Mouse (Mus musculus): ENCODE measurements at regions not wholly inside any gene's neighbourhood (a gene's known extent, or its start where the extent isn't known, plus 50 kb on each side); places are given as distances from the start of the nearest gene placed in this dataset.

DNA sequence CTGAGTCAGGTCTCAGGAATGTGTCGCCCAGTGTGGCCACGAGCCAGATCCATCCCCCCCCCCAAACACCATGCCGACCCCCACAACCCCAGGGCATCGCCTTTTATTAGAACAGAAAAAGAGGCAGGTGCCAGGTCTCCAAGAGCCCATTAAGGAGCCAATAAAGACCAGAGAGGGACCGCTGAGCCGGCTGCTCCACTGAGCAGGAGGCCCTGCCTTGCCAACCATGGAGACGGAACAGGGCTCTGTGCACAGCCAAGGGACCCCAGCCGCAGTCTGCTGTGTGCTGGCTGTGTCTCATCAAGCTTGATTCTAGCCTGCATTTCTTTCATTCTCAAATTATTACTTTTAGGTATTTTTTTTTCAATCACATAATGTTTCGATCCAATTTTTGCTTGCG is 86.7 kb upstream of the Wnt4 start:
- no peak for TF ChIP-seq CTCF (IDR thresholded peaks at IDR 0.05; ENCODE audit: borderline replicate concordance, extremely low read depth, insufficient read depth, insufficient read length)
- TF ChIP-seq POLR2A (IDR thresholded peaks at IDR 0.05; ENCODE audit: borderline replicate concordance, extremely low read depth, insufficient read depth, insufficient read length, poor library complexity, severe bottlenecking), result no peak

Measured in brain, embryonic 14.5 days (tissue).